Mouse (Mus musculus): ENCODE measurements at regions not wholly inside any gene's neighbourhood (a gene's known extent, or its start where the extent isn't known, plus 50 kb on each side); places are given as distances from the start of the nearest gene placed in this dataset.

GRCm38 (mm10) chr10:120538561-120538960, 62.3 kb upstream of the Hmga2 start:
- TF ChIP-seq CTCF (IDR thresholded peaks at IDR 0.05; ENCODE audit: extremely low read depth, insufficient read length, insufficient replicate concordance, low read depth, low read length) (no peak), POLR2A (IDR thresholded peaks at IDR 0.05; ENCODE audit: low read depth, low read length) (no peak)

Measured in small intestine, adult 2 months (tissue).